Comparison of ENCODE assay signal across 10 mouse cellular contexts in genomic region chr1:184881861-184882260, GRCm38 (mm10). TPM values are rescaled to one million over a fixed set of nuclear protein-coding genes. Genes with fewer than 3 reads are reported as not detected.
A peak's percentile ranks its signal among the peaks of the same experiment; 100 is the strongest.
DNase-seq lines count a peak whose midpoint lies in the region; ATAC-seq lines count a peak whose summit lies in the region.
"Had no signal": no experiment of that assay in that cellular context is flagged by ENCODE, and none has a peak within 500 bp of the region (broad histone marks: within the 10 kb centered on the region; RNA-seq: fewer than 3 reads in every experiment).

No protein-coding gene starts in this region.

- no peak for ATAC-seq in embryonic facial prominence, embryonic 11.5 days (replicated peaks; ENCODE audit: insufficient number of reproducible peaks, low FRiP score, low TSS enrichment, low read depth)
- no peak for ATAC-seq in hindbrain, embryonic 14.5 days (ENCODE audit: low FRiP score)
- no peak for ATAC-seq in liver, embryonic 15.5 days (ENCODE audit: insufficient read depth)

- DNase-seq in kidney, adult 9 months = peak; percentile 84
- no peak for DNase-seq in kidney, postnatal 4 days
- no peak for DNase-seq in embryonic facial prominence, embryonic 11.5 days (ENCODE audit: low spot score)
- DNase-seq in hindbrain, embryonic 14.5 days (ENCODE audit: low spot score) = no peak
- no peak for DNase-seq in left cerebral cortex, adult 9 months (ENCODE audit: low spot score in 2 of 2)
- no peak for DNase-seq in gastrocnemius, postnatal 10 days
- DNase-seq in frontal cortex, postnatal 14 days (ENCODE audit: low spot score in 2 of 2) = no peak

- H3K4me3 ChIP-seq in embryonic facial prominence, embryonic 11.5 days (ENCODE audit: low read depth, low read length) = peak overlapping the region; percentile 6; the same call in 1 of the 2 replicates
- peak overlapping the region; percentile 37; the same call in 1 of the 2 replicates for H3K4me3 ChIP-seq in hindbrain, embryonic 14.5 days (replicated peaks; ENCODE audit: low read length)
- H3K4me3 ChIP-seq in liver, embryonic 15.5 days (replicated peaks) = peak overlapping the region; percentile 57

- H3K4me1 ChIP-seq in embryonic facial prominence, embryonic 11.5 days (ENCODE audit: control insufficient read depth, insufficient read depth, low read length) = no peaks in the 10 kb centered on the region; the same call in 1 of the 2 replicates
- peaks cover 3% of the 10 kb centered on the region; the same call in 1 of the 2 replicates for H3K4me1 ChIP-seq in hindbrain, embryonic 14.5 days (replicated peaks; ENCODE audit: control insufficient read depth, insufficient read depth, low read length)
- 0 out of 2 replicates have a peak, but pooled peaks cover 5% of the 10 kb centered on the region for H3K4me1 ChIP-seq in liver, embryonic 15.5 days (replicated peaks)

- 67% methylated on average over 7 of the region's 7 CpGs for WGBS in embryonic facial prominence, embryonic 11.5 days
- WGBS in hindbrain, embryonic 14.5 days = 69% methylated on average over 7 of the region's 7 CpGs
- WGBS in liver, embryonic 15.5 days (ENCODE audit: insufficient replicate concordance) = 23% methylated on average over 7 of the region's 7 CpGs

- H3K36me3 ChIP-seq in embryonic facial prominence, embryonic 11.5 days (replicated peaks; ENCODE audit: control insufficient read depth, insufficient read depth, low read depth, low read length) = no peaks in the 10 kb centered on the region
- H3K36me3 ChIP-seq in hindbrain, embryonic 14.5 days (replicated peaks; ENCODE audit: control insufficient read depth, insufficient read depth) = no peaks in the 10 kb centered on the region
- no peaks in the 10 kb centered on the region for H3K36me3 ChIP-seq in liver, embryonic 15.5 days (replicated peaks)

- H3K27me3 ChIP-seq in embryonic facial prominence, embryonic 11.5 days (ENCODE audit: control insufficient read depth, insufficient read depth, low read length) = peaks cover 23% of the 10 kb centered on the region
- peaks cover 35% of the 10 kb centered on the region for H3K27me3 ChIP-seq in hindbrain, embryonic 14.5 days (ENCODE audit: control insufficient read depth, insufficient read depth, low read length)
- peaks cover 36% of the 10 kb centered on the region for H3K27me3 ChIP-seq in liver, embryonic 15.5 days

- no peaks in the 10 kb centered on the region for H3K9me3 ChIP-seq in embryonic facial prominence, embryonic 11.5 days (replicated peaks; ENCODE audit: control insufficient read depth, low read length)
- H3K9me3 ChIP-seq in hindbrain, embryonic 14.5 days (ENCODE audit: control insufficient read depth, low read length) = no peaks in the 10 kb centered on the region
- H3K9me3 ChIP-seq in liver, embryonic 15.5 days (replicated peaks) = no peaks in the 10 kb centered on the region

- H3K27ac ChIP-seq in embryonic facial prominence, embryonic 11.5 days (replicated peaks; ENCODE audit: low read depth, low read length) = no peak overlapping the region
- H3K27ac ChIP-seq in hindbrain, embryonic 14.5 days = no peak overlapping the region
- no peak overlapping the region for H3K27ac ChIP-seq in liver, embryonic 15.5 days (replicated peaks)
- H3K27ac ChIP-seq: macrophage had no signal

- no peak overlapping the region for H3K9ac ChIP-seq in embryonic facial prominence, embryonic 11.5 days (replicated peaks; ENCODE audit: low read length)
- no peak overlapping the region for H3K9ac ChIP-seq in hindbrain, embryonic 14.5 days
- 0 out of 2 replicates have a peak overlapping the region, but pooled peaks have one; percentile 50 for H3K9ac ChIP-seq in liver, embryonic 15.5 days

- no peak overlapping the region for H3K4me2 ChIP-seq in embryonic facial prominence, embryonic 11.5 days (ENCODE audit: low read depth, low read length)
- peak overlapping the region; percentile 56 for H3K4me2 ChIP-seq in hindbrain, embryonic 14.5 days (replicated peaks)
- peak overlapping the region; percentile 49 for H3K4me2 ChIP-seq in liver, embryonic 15.5 days

RNA-seq across cellular contexts. Expression of gene C130074G19Rik, which starts 1.2 kb away (rescaled TPM):
- 0.67 and 0.72 TPM in 2 replicates for polyA plus RNA-seq in embryonic facial prominence, embryonic 11.5 days (2014; fragmentation: Nextera tagmentation; extraction: Ambion mirVana)
- polyA plus RNA-seq in hindbrain, embryonic 14.5 days (2014; fragmentation: Nextera tagmentation; extraction: Ambion mirVana) = 1.1 and 1.5 TPM in 2 replicates
- 2.0 and 2.3 TPM in 2 replicates for polyA plus RNA-seq in liver, embryonic 15.5 days (2015; fragmentation: Nextera tagmentation; extraction: Ambion mirVana)
- total RNA-seq in gastrocnemius, postnatal 10 days (2021) = 10 to 100 TPM; 32.8 to 36.1 TPM
- total RNA-seq: MEL had no signal
- polyA plus RNA-seq: macrophage had no signal

RNA-seq across cellular contexts. Expression of gene Marc2, which starts 35.6 kb away (rescaled TPM):
- polyA plus RNA-seq in embryonic facial prominence, embryonic 11.5 days (2014; fragmentation: Nextera tagmentation; extraction: Ambion mirVana) = 118 and 125 TPM in 2 replicates
- polyA plus RNA-seq in hindbrain, embryonic 14.5 days (2014; fragmentation: Nextera tagmentation; extraction: Ambion mirVana) = 141 and 144 TPM in 2 replicates
- polyA plus RNA-seq in liver, embryonic 15.5 days (2015; fragmentation: Nextera tagmentation; extraction: Ambion mirVana) = 210 and 216 TPM in 2 replicates
- 100 to 1,000 TPM; 150 to 151 TPM for total RNA-seq in gastrocnemius, postnatal 10 days (2021)

Comparison
In these comparisons a context has a peak if more than half of its experiments do, and no peak if none do; other contexts are left out.
1. H3K4me3 ChIP-seq: peak in every context shown above with its lines; median percentile 57 in liver, embryonic 15.5 days; 37 in hindbrain, embryonic 14.5 days; 6 in embryonic facial prominence, embryonic 11.5 days.